Mouse (Mus musculus) liver, postnatal 0 days (tissue): ENCODE data around the gene Wdr20.
A peak's percentile ranks its signal among the peaks of the same experiment; 100 is the strongest.

Experiments
- CTCF ChIP-seq: sonication (generic); IDR thresholded peaks from 2 replicates; pipeline ENCODE4 v1.5.1; 2016; ENCODE audit warnings: antibody characterized with exemption, low read depth
- EP300 ChIP-seq: IDR thresholded peaks from 2 replicates; pipeline ENCODE4 v1.6.1; 2016; ENCODE audit warnings: antibody characterized with exemption, low read depth, mild to moderate bottlenecking

DNA sequence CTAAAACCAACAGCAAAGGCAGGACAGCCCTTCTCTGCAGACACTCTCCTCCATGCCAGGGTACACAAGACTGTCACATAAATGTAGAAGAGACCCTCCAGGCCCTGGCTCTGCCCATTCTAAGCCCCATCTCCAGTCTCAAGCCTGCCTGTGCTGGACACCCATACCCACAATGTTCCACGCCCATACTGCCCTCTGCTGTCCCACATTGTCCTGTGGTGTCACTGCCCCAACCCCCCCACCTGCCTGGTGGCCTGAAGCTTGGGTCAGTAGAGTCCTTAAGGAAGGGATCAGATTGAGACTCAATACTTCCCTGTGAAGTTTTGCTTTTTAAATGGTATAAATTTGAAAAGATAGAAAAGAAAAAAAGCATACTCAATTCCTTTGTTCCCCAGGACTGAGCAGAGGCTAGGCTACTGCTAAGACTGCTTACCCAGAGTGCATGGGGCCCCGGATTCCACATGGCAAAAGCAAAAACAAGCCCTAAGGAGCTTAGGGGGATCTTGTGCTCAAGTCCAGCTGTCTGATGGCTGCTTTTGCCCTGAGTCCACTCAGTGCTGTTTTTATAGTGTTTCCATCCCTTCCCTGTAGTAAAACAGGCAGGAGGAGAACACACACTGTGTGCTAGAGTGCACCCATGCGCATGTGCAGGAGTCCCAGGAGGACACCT, 68.7 kb downstream of the Wdr20 start:
- peak; percentile 53 for TF ChIP-seq CTCF
- no peak for TF ChIP-seq EP300
